Mouse (Mus musculus) hindbrain, embryonic 11.5 days (tissue): ENCODE measurements around the gene Naaladl2. TPM values are rescaled to one million over a fixed set of nuclear protein-coding genes. Genes with fewer than 3 reads are reported as not detected.
A peak's percentile ranks its signal among the peaks of the same experiment; 100 is the strongest.

Experiments
- ATAC-seq: fragments of 200-750 bp; cut with Nextera tagmentation; 2 replicates; pipeline ENCODE4 v1.8.0; 2017; ENCODE audit warnings: mild to moderate bottlenecking, moderate TSS enrichment, moderate library complexity; ENCODE audit not compliant: low FRiP score
- DNase-seq: peaks from one replicate; pipeline ENCODE4 v3.0.0-alpha.2; 2015; ENCODE audit warnings: low spot score
- H3K27ac ChIP-seq: fragments of 300-500 bp; sonication (generic); 2 replicates; pipeline ENCODE4 v1.5.1; 2014; ENCODE audit warnings: mild to moderate bottlenecking, low read depth, low read length
- H3K27me3 ChIP-seq: fragments of 300-500 bp; sonication (generic); 2 replicates; pipeline ENCODE4 v1.6.1; 2014; ENCODE audit warnings: mild to moderate bottlenecking, low read length, moderate library complexity, mixed read lengths; ENCODE audit not compliant: control insufficient read depth, insufficient read depth
- H3K36me3 ChIP-seq: fragments of 300-500 bp; sonication (generic); 2 replicates; pipeline ENCODE4 v1.6.1; 2014; ENCODE audit warnings: mild to moderate bottlenecking, low read length, moderate library complexity, mixed read lengths; ENCODE audit not compliant: control insufficient read depth, insufficient read depth
- H3K4me1 ChIP-seq: fragments of 300-500 bp; sonication (generic); replicated peaks from 2 replicates; pipeline ENCODE4 v1.6.1; 2014; ENCODE audit warnings: low read length, mixed read lengths; ENCODE audit not compliant: control insufficient read depth, insufficient read depth
- H3K4me2 ChIP-seq: fragments of 300-500 bp; sonication (generic); replicated peaks from 2 replicates; pipeline ENCODE4 v1.6.1; 2014; ENCODE audit warnings: mild to moderate bottlenecking, low read depth, low read length
- H3K4me3 ChIP-seq: fragments of 300-500 bp; sonication (generic); 2 replicates; pipeline ENCODE4 v1.5.1; 2014; ENCODE audit warnings: low read depth, low read length
- H3K9ac ChIP-seq: fragments of 300-500 bp; sonication (generic); 2 replicates; pipeline ENCODE4 v1.6.1; 2014; ENCODE audit warnings: low read depth, low read length
- H3K9me3 ChIP-seq: fragments of 300-500 bp; sonication (generic); 2 replicates; pipeline ENCODE4 v1.6.1; 2016; ENCODE audit warnings: low read length; ENCODE audit not compliant: control insufficient read depth
- WGBS: fragments of 180-500 bp; shearing (Covaris S2); extraction: QIAGEN DNeasy Blood & Tissue Kit; methylation state at CpG from one replicate; pipeline ENCODE4 v1.1.7; 2014; 5-methylcytosine and 5-hydroxymethylcytosine counted together
- polyA plus RNA-seq: library from polyadenylated mRNA; unstranded; fragments of >200 nt; fragmentation: Nextera tagmentation; extraction: Ambion mirVana; gene quantifications from 2 replicates; pipeline ENCODE4 v1.2.1, GENCODE M21; 2014

The Naaladl2 gene
- polyA plus RNA-seq, 1 experiment from 2014 or later: 1.0 TPM

- ATAC-seq (no peak), DNase-seq (no peak)
- Histone ChIP-seq H3K4me2 (no peak overlapping the region), H3K27ac (no peak overlapping the region), H3K27me3 (no peaks in the 10 kb centered on the region), H3K36me3 (no peaks in the 10 kb centered on the region), H3K4me1 (no peaks in the 10 kb centered on the region), H3K4me3 (no peak overlapping the region), H3K9ac (no peak overlapping the region), H3K9me3 (no peaks in the 10 kb centered on the region)
- WGBS: 73% methylated on average over 2 of the region's 2 CpGs
These were observed 1030.7 kb downstream of the Naaladl2 start for GRCm38 (mm10) chr3:24113360-24113759.

- Histone ChIP-seq H3K9me3 (no peaks in the 10 kb centered on the region), H3K4me3 (no peak overlapping the region), H3K36me3 (no peaks in the 10 kb centered on the region), H3K4me2 (no peak overlapping the region), H3K9ac (no peak overlapping the region), H3K27ac (no peak overlapping the region), H3K27me3 (no peaks in the 10 kb centered on the region), H3K4me1 (no peaks in the 10 kb centered on the region)
- 84% methylated on average over 1 of the region's 1 CpGs for WGBS
- DNase-seq: no peak
- no peak for ATAC-seq
These were observed 1037.7 kb downstream of the Naaladl2 start for GRCm38 (mm10) chr3:24106391-24106790.

- no peak for ATAC-seq
These were observed 1064.3 kb downstream of the Naaladl2 start for GRCm38 (mm10) chr3:24079761-24080160.

GRCm38 (mm10) chr3:24071169-24071797 is 1072.8 kb downstream of the Naaladl2 start:
- 80% methylated on average over 3 of the region's 3 CpGs for WGBS

More at GRCm38 (mm10) chr3:24079761-24080160, 1064.3 kb downstream of the Naaladl2 start:
- no peaks in the 10 kb centered on the region for H3K27me3 ChIP-seq
- DNase-seq: no peak
- WGBS: 53% methylated on average over 4 of the region's 4 CpGs
- no peak overlapping the region for H3K4me2 ChIP-seq
- H3K27ac ChIP-seq: no peak overlapping the region
- no peak overlapping the region for H3K4me3 ChIP-seq
- H3K36me3 ChIP-seq: no peaks in the 10 kb centered on the region
- no peak overlapping the region for H3K9ac ChIP-seq
- H3K4me1 ChIP-seq: no peaks in the 10 kb centered on the region
- H3K9me3 ChIP-seq: no peaks in the 10 kb centered on the region

GRCm38 (mm10) chr3:24070424-24071168 is 1073.5 kb downstream of the Naaladl2 start:
- H3K4me1 ChIP-seq: no peaks in the 10 kb centered on the region
- no peak overlapping the region for H3K27ac ChIP-seq
- no peaks in the 10 kb centered on the region for H3K36me3 ChIP-seq
- WGBS: 73% methylated on average over 4 of the region's 4 CpGs
- no peak overlapping the region for H3K9ac ChIP-seq
- H3K4me3 ChIP-seq: no peak overlapping the region
- DNase-seq (no peak), ATAC-seq (no peak)
- no peaks in the 10 kb centered on the region for H3K9me3 ChIP-seq
- H3K27me3 ChIP-seq: no peaks in the 10 kb centered on the region
- no peak overlapping the region for H3K4me2 ChIP-seq

More at GRCm38 (mm10) chr3:24071169-24071797, 1072.8 kb downstream of the Naaladl2 start:
- no peaks in the 10 kb centered on the region for H3K36me3 ChIP-seq
- no peaks in the 10 kb centered on the region for H3K4me1 ChIP-seq
- no peak overlapping the region for H3K4me3 ChIP-seq
- DNase-seq (peak; percentile 8), ATAC-seq (no peak)
- no peak overlapping the region for H3K4me2 ChIP-seq
- H3K9ac ChIP-seq: no peak overlapping the region
- no peak overlapping the region for H3K27ac ChIP-seq
- no peaks in the 10 kb centered on the region for H3K9me3 ChIP-seq
- H3K27me3 ChIP-seq: no peaks in the 10 kb centered on the region

- ATAC-seq: no peak
These were observed 1095.8 kb downstream of the Naaladl2 start for GRCm38 (mm10) chr3:24048217-24048616.

GRCm38 (mm10) chr3:24001741-24002140 is 1142.3 kb downstream of the Naaladl2 start:
- Histone ChIP-seq H3K27ac (no peak overlapping the region), H3K4me2 (no peak overlapping the region), H3K9me3 (no peaks in the 10 kb centered on the region), H3K27me3 (no peaks in the 10 kb centered on the region), H3K9ac (no peak overlapping the region), H3K4me1 (no peaks in the 10 kb centered on the region), H3K4me3 (no peak overlapping the region), H3K36me3 (no peaks in the 10 kb centered on the region)
- no peak for DNase-seq
- ATAC-seq: no peak
- 83% methylated on average over 1 of the region's 1 CpGs for WGBS

More at GRCm38 (mm10) chr3:24048217-24048616, 1095.8 kb downstream of the Naaladl2 start:
- DNase-seq: no peak
- no peak overlapping the region for H3K9ac ChIP-seq
- H3K4me1 ChIP-seq: no peaks in the 10 kb centered on the region
- H3K9me3 ChIP-seq: no peaks in the 10 kb centered on the region
- H3K27ac ChIP-seq: no peak overlapping the region
- no peaks in the 10 kb centered on the region for H3K27me3 ChIP-seq
- no peaks in the 10 kb centered on the region for H3K36me3 ChIP-seq
- no peak overlapping the region for H3K4me3 ChIP-seq
- H3K4me2 ChIP-seq: no peak overlapping the region

- Histone ChIP-seq H3K4me2 (no peak overlapping the region), H3K27me3 (no peaks in the 10 kb centered on the region), H3K36me3 (no peaks in the 10 kb centered on the region), H3K4me3 (no peak overlapping the region), H3K9me3 (no peaks in the 10 kb centered on the region), H3K27ac (no peak overlapping the region), H3K4me1 (no peaks in the 10 kb centered on the region), H3K9ac (no peak overlapping the region)
- DNase-seq: no peak
- 86% methylated on average over 1 of the region's 1 CpGs for WGBS
- no peak for ATAC-seq
These were observed 1170.3 kb downstream of the Naaladl2 start for GRCm38 (mm10) chr3:23973727-23974126.
